Mouse (Mus musculus): ENCODE measurements around the gene Trappc10. TPM values are rescaled to one million over a fixed set of nuclear protein-coding genes. Genes with fewer than 3 reads are reported as not detected.

The Trappc10 gene
- total RNA-seq, 2 experiments from 2014 or later = 48.8 to 50.2 TPM

- no peak for DNase-seq (ENCODE audit: low spot score in 2 of 2)
Observed at GRCm38 (mm10) chr10:78161096-78161495, 83.3 kb downstream of the Trappc10 start.

GRCm38 (mm10) chr10:78160369-78161095 lies 83.9 kb downstream of the Trappc10 start:
- no peak for DNase-seq (ENCODE audit: low spot score in 2 of 2)

- DNase-seq (ENCODE audit: low spot score in 2 of 2) = peak; percentile 48 to 67
Observed at GRCm38 (mm10) chr10:78159906-78160305, 84.5 kb downstream of the Trappc10 start.

- DNase-seq (ENCODE audit: low spot score in 2 of 2) = no peak
Observed at GRCm38 (mm10) chr10:78159252-78159878, 85.1 kb downstream of the Trappc10 start.

- DNase-seq (ENCODE audit: low spot score in 2 of 2) = no peak
Observed at GRCm38 (mm10) chr10:78158041-78158440, 86.4 kb downstream of the Trappc10 start.

- no peak for DNase-seq (ENCODE audit: low spot score in 2 of 2)
Observed at GRCm38 (mm10) chr10:78156926-78157325, 87.5 kb downstream of the Trappc10 start.

GRCm38 (mm10) chr10:78148834-78149766 lies 95.3 kb downstream of the Trappc10 start:
- no peak for DNase-seq (ENCODE audit: low spot score in 2 of 2)

GRCm38 (mm10) chr10:78147908-78148441 lies 96.5 kb downstream of the Trappc10 start:
- no peak for DNase-seq (ENCODE audit: low spot score in 2 of 2)

GRCm38 (mm10) chr10:78143727-78144505 lies 100.5 kb downstream of the Trappc10 start:
- DNase-seq (ENCODE audit: low spot score in 2 of 2) = no peak

- no peak for DNase-seq (ENCODE audit: low spot score in 2 of 2)
Observed at GRCm38 (mm10) chr10:78140843-78141242, 103.6 kb downstream of the Trappc10 start.

- DNase-seq (ENCODE audit: low spot score in 2 of 2) = no peak
Observed at GRCm38 (mm10) chr10:78140251-78140600, 104.2 kb downstream of the Trappc10 start.

- DNase-seq (ENCODE audit: low spot score in 2 of 2) = no peak
Observed at GRCm38 (mm10) chr10:78139572-78140250, 104.7 kb downstream of the Trappc10 start.

GRCm38 (mm10) chr10:78138812-78139523 lies 105.5 kb downstream of the Trappc10 start:
- DNase-seq (ENCODE audit: low spot score in 2 of 2) = no peak

GRCm38 (mm10) chr10:78137191-78137590 lies 107.2 kb downstream of the Trappc10 start:
- DNase-seq (ENCODE audit: low spot score in 2 of 2) = no peak

Other genes with a start within 250 kb of the Trappc10 start
- 10 to 100 TPM; 85.6 to 87.2 TPM for gene Pfkl, start 234.6 kb downstream of the Trappc10 start, total RNA-seq (2021)
- gene Dnmt3l, start 202.7 kb downstream of the Trappc10 start, total RNA-seq (2021) = 1 to 10 TPM; 2.9 to 3.2 TPM
- not detected for gene Aire, start 201.0 kb downstream of the Trappc10 start, total RNA-seq (2021)
- 10 to 100 TPM; 15.4 to 19.4 TPM for gene Icosl, start 175.3 kb downstream of the Trappc10 start, total RNA-seq (2021)
- 100 to 1,000 TPM; 150 to 164 TPM for gene D10Jhu81e, start 74.9 kb downstream of the Trappc10 start, total RNA-seq (2021)
- gene Pwp2, start 59.5 kb downstream of the Trappc10 start, total RNA-seq (2021) = 10 to 100 TPM; 17.8 to 18.5 TPM
- 100 to 1,000 TPM; 203 to 217 TPM for gene Agpat3, start 107.8 kb upstream of the Trappc10 start, total RNA-seq (2021)
- 100 to 1,000 TPM; 282 to 296 TPM for gene Rrp1, start 168.4 kb upstream of the Trappc10 start, total RNA-seq (2021)
- 100 to 1,000 TPM; 171 to 196 TPM for gene Cstb, start 181.0 kb upstream of the Trappc10 start, total RNA-seq (2021)
- 10 to 100 TPM; 20.4 to 20.8 TPM for gene Pdxk, start 220.3 kb upstream of the Trappc10 start, total RNA-seq (2021)

All from adrenal gland, postnatal 4 days (tissue).